Mouse (Mus musculus) kidney, adult 2 months (tissue): Measurements from ENCODE around the gene Gm4559. TPM values are rescaled to one million over a fixed set of nuclear protein-coding genes. Genes with fewer than 3 reads are reported as not detected.
"Not testable (repeated sequence)": the region's sequence is repeated elsewhere in the genome, so short reads cannot be mapped to it uniquely, and the experiment has no call there.

Experiments used
- DNase-seq: peaks from one replicate; pipeline ENCODE4 v3.0.0; 2021
- H3K27ac ChIP-seq: fragments of 200-500 bp; 2 replicates; pipeline ENCODE4 v1.5.1; 2012; ENCODE audit warnings: low read depth, low read length, control low read depth, inconsistent platforms; ENCODE audit not compliant: insufficient read depth
- H3K27me3 ChIP-seq: fragments of 200-500 bp; replicated peaks from 2 replicates; pipeline ENCODE4 v1.6.1; 2012; ENCODE audit warnings: mild to moderate bottlenecking, moderate library complexity, low read length, inconsistent platforms; ENCODE audit not compliant: control insufficient read depth, insufficient read depth
- H3K36me3 ChIP-seq: fragments of 200-500 bp; 2 replicates; pipeline ENCODE4 v1.6.1; 2012; ENCODE audit warnings: mild to moderate bottlenecking, moderate library complexity, low read length, inconsistent platforms; ENCODE audit not compliant: control insufficient read depth, insufficient read depth
- H3K4me1 ChIP-seq: fragments of 200-500 bp; 2 replicates; pipeline ENCODE4 v1.6.1; 2011; ENCODE audit warnings: low read length; ENCODE audit not compliant: control insufficient read depth, insufficient read depth
- H3K4me3 ChIP-seq: fragments of 200-500 bp; 2 replicates; pipeline ENCODE4 v1.5.1; 2011; ENCODE audit warnings: mild to moderate bottlenecking, low read depth, low read length, control low read depth; ENCODE audit not compliant: insufficient read depth
- CTCF ChIP-seq: fragments of 200-500 bp; conservative IDR thresholded peaks from 2 replicates; pipeline ENCODE4 v1.5.1; 2011; ENCODE audit warnings: low read depth, mild to moderate bottlenecking, control low read depth, low read length, moderate library complexity, mixed read lengths; ENCODE audit not compliant: insufficient read depth, insufficient read length
- POLR2A ChIP-seq: fragments of 200-500 bp; IDR thresholded peaks from one replicate; pipeline ENCODE4 v1.6.1; 2011; ENCODE audit warnings: low read depth, low read length, control low read depth
- WGBS: fragments of 180-500 bp; shearing (Covaris S2); methylation state at CpG from one replicate; pipeline ENCODE4 v1.1.7; 2018; 5-methylcytosine and 5-hydroxymethylcytosine counted together
- polyA plus RNA-seq: library from polyadenylated mRNA; depleted of rRNA; stranded (reverse); fragments of >200 nt; gene quantifications from 2 replicates; pipeline ENCODE4 v1.2.3, GENCODE M21; 2012; rRNA removed

The Gm4559 gene
- polyA plus RNA-seq, 1 experiment, result not detected

DNA sequence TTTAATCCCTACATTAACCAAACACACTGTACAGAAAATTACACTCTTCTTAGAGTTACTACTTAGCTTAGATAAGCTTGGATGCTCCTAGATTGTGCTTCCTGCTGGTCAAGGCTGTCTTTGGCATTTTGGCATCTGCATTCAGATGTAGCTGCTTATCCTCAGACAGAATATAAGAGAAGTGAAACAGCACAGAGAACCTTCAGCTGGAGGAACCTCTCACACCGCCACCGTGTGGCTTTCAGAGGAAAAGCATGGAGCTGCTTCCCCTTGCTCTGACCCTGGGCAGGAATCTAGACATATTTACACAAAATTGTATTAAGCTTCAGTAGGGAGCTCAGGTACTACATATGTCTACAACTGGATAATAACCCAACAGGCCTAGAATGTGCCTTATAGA is 18.6 kb downstream of the Gm4559 start:
- no peak overlapping the region for H3K4me3 ChIP-seq
- no peaks in the 10 kb centered on the region for H3K4me1 ChIP-seq
- DNase-seq, result peak; percentile 19
- no peaks in the 10 kb centered on the region for H3K27me3 ChIP-seq
- WGBS, result 1% methylated on average over 2 of the region's 2 CpGs
- H3K36me3 ChIP-seq, result no peaks in the 10 kb centered on the region
- no peak overlapping the region for H3K27ac ChIP-seq
- TF ChIP-seq POLR2A, result no peak
- TF ChIP-seq CTCF, result peak; percentile 72

- peak; percentile 28 for DNase-seq
- H3K27ac ChIP-seq, result no peak overlapping the region
- no peaks in the 10 kb centered on the region for H3K36me3 ChIP-seq
- no peaks in the 10 kb centered on the region for H3K4me1 ChIP-seq
- H3K27me3 ChIP-seq, result no peaks in the 10 kb centered on the region
- no peak overlapping the region for H3K4me3 ChIP-seq
- WGBS, result 0% methylated on average over 1 of the region's 1 CpGs
- TF ChIP-seq POLR2A (no peak), CTCF (peak; percentile 50)
These were observed 24.3 kb downstream of the Gm4559 start for GRCm38 (mm10) chr7:142249824-142250223.

DNA sequence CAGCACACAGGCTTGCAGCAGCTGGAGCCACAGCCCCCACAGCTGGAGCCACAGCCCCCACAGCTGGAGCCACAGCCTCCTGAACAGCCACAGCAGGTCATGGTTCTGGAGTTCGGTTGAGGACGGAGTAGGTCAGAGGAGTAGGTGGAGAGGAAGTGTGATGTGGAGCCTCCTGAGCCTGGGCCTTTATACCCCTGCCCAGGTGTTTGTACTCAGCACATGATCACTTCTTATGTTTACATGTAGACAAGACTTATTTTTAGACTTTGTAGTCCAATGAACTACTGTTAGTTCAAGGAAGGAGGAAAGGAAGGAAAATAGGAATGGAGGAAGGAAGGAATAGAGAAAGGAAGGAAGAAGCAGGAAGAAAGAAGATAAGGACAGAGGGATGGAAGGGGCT is 33.2 kb downstream of the Gm4559 start, which contains the start of gene Gm40460:
TSS of gene Gm40460 (minus strand) at position 101 of the 400 bp plus-strand sequence.
- no peaks in the 10 kb centered on the region for H3K4me1 ChIP-seq
- H3K4me3 ChIP-seq, result no peak within 1 kb of the TSS
- no peaks in the 10 kb centered on the region for H3K36me3 ChIP-seq
- no peak within 1 kb of the TSS for H3K27ac ChIP-seq
- 21% methylated on average over 2 of the region's 2 CpGs for WGBS
- H3K27me3 ChIP-seq, result no peaks in the 10 kb centered on the region
- TF ChIP-seq CTCF (no peak), POLR2A (no peak)
- DNase-seq, result no peak

- no peak for DNase-seq
- no peaks in the 10 kb centered on the region for H3K36me3 ChIP-seq
- H3K4me1 ChIP-seq, result no peaks in the 10 kb centered on the region
- H3K4me3 ChIP-seq, result no peak overlapping the region
- TF ChIP-seq CTCF (no peak), POLR2A (no peak)
- 45% methylated on average over 1 of the region's 1 CpGs for WGBS
- no peaks in the 10 kb centered on the region for H3K27me3 ChIP-seq
- H3K27ac ChIP-seq, result no peak overlapping the region
These were observed 42.6 kb downstream of the Gm4559 start for GRCm38 (mm10) chr7:142231540-142231939.

GRCm38 (mm10) chr7:142229871-142230270 is 44.3 kb downstream of the Gm4559 start, which contains the start of gene Krtap5-5:
Gene Krtap5-5, minus strand, starts transcription at chr7:142229971.
- not testable (repeated sequence) for H3K27ac ChIP-seq, DNase-seq
- 28% methylated on average over 3 of the region's 3 CpGs for WGBS

DNA sequence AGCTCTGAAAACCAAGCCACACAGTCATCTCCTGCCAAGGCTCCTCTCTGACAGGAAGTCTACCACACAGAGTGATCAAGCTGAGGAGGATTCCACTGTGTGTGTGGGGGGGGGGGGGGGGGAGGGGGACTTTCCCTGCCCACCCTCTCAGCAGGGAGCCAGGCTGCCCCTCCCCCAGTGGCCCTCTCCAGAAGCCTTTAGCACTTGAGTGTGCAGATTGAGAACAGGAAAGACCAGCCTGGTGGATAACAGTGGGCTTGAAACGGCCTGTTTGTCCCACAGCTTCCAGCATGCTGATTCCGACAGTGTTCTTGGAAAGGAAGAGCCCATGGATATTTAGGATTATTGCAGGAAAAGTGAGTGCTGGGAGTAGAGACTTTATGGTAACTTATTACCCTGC is 49.6 kb downstream of the Gm4559 start:
- Histone ChIP-seq H3K27me3 (no peaks in the 10 kb centered on the region), H3K36me3 (no peaks in the 10 kb centered on the region), H3K4me3 (no peak overlapping the region), H3K27ac (no peak overlapping the region), H3K4me1 (no peaks in the 10 kb centered on the region)
- no peak for DNase-seq
- TF ChIP-seq POLR2A (no peak), CTCF (no peak)
- 46% methylated on average over 2 of the region's 2 CpGs for WGBS

More at GRCm38 (mm10) chr7:142229871-142230270, 44.3 kb downstream of the Gm4559 start, which contains the start of gene Krtap5-5:
- H3K4me3 ChIP-seq, H3K36me3 ChIP-seq, H3K27me3 ChIP-seq, H3K4me1 ChIP-seq: not testable (repeated sequence)

Other genes starting within 250 kb of the Gm4559 start
- 44.0 and 45.3 TPM in 2 replicates for gene Mob2, start 213.3 kb downstream of the Gm4559 start, polyA plus RNA-seq
- 3.6 and 3.7 TPM in 2 replicates for gene Dusp8, start 178.5 kb downstream of the Gm4559 start, polyA plus RNA-seq
- gene Gm45618, start 153.6 kb downstream of the Gm4559 start, polyA plus RNA-seq, result not detected in 2 replicates
- gene Gm39115, start 138.3 kb downstream of the Gm4559 start, polyA plus RNA-seq, result not detected in 2 replicates
- not detected in 2 replicates for gene Gm45337, start 129.8 kb downstream of the Gm4559 start, polyA plus RNA-seq
- gene Gm29735, start 117.2 kb downstream of the Gm4559 start, polyA plus RNA-seq, result not detected in 2 replicates
- gene Gm4553, start 108.6 kb downstream of the Gm4559 start, polyA plus RNA-seq, result not detected in 2 replicates
- not detected in 2 replicates for gene Krtap5-2, start 98.4 kb downstream of the Gm4559 start, polyA plus RNA-seq
- not detected in 2 replicates for gene Gm10153, start 84.0 kb downstream of the Gm4559 start, polyA plus RNA-seq
- not detected in 2 replicates for gene Krtap5-3, start 73.0 kb downstream of the Gm4559 start, polyA plus RNA-seq
- not detected in 2 replicates for gene Gm7579, start 62.5 kb downstream of the Gm4559 start, polyA plus RNA-seq
- gene Krtap5-5, start 44.4 kb downstream of the Gm4559 start, polyA plus RNA-seq, result not detected in 2 replicates
- not detected in 2 replicates for gene Gm40460, start 33.3 kb downstream of the Gm4559 start, polyA plus RNA-seq
- gene Gm2431, start 16.0 kb downstream of the Gm4559 start, polyA plus RNA-seq, result not detected in 2 replicates
- gene Krtap5-1, start 22.8 kb upstream of the Gm4559 start, polyA plus RNA-seq, result not detected in 2 replicates
- gene Krtap5-4, start 29.2 kb upstream of the Gm4559 start, polyA plus RNA-seq, result not detected in 2 replicates
- gene Ifitm10, start 99.4 kb upstream of the Gm4559 start, polyA plus RNA-seq, result 3.1 and 4.1 TPM in 2 replicates
- 0.36 TPM in 1 of 2 replicates, not detected in the other for gene Gm49369, start 108.3 kb upstream of the Gm4559 start, polyA plus RNA-seq
- gene Ctsd, start 113.7 kb upstream of the Gm4559 start, polyA plus RNA-seq, result 830 and 897 TPM in 2 replicates
- 1.8 and 3.3 TPM in 2 replicates for gene Syt8, start 160.5 kb upstream of the Gm4559 start, polyA plus RNA-seq
- 0.54 and 103 TPM in 2 replicates for gene Tnni2, start 167.4 kb upstream of the Gm4559 start, polyA plus RNA-seq
- gene Lsp1, start 186.4 kb upstream of the Gm4559 start, polyA plus RNA-seq, result 22.2 and 39.8 TPM in 2 replicates
- gene Tnnt3, start 224.5 kb upstream of the Gm4559 start, polyA plus RNA-seq, result 48.3 TPM in 1 of 2 replicates, not detected in the other